Mouse (Mus musculus) MEL (cell line): ENCODE measurements around the gene Pcyt1b.

ENCODE experiments used
- CTCF ChIP-seq, 3 experiments: IDR thresholded peaks in 2 of 3; conservative IDR thresholded peaks in 1 of 3; 2 replicates each; pipeline ENCODE4 v1.5.1; 2011 to 2012; ENCODE audit warnings: low read length in 3 of 3, low read depth in 2 of 3, mild to moderate bottlenecking in 2 of 3, improper control_type of control experiment in 1 of 3, inconsistent platforms in 1 of 3, mixed read lengths in 1 of 3, moderate library complexity in 1 of 3; ENCODE audit not compliant: control insufficient read depth in 1 of 3, insufficient read depth in 1 of 3, poor library complexity in 1 of 3, severe bottlenecking in 1 of 3
- ELF1 ChIP-seq: IDR thresholded peaks from 2 replicates; pipeline ENCODE4 v1.6.1; 2014; ENCODE audit warnings: low read depth, mild to moderate bottlenecking, inconsistent platforms, low read length, improper control_type of control experiment, moderate library complexity
- POLR2A ChIP-seq, 2 experiments: IDR thresholded peaks; 2 replicates each; pipeline ENCODE4 v1.6.1; 2011 to 2012; ENCODE audit warnings: low read length in 2 of 2, mild to moderate bottlenecking in 2 of 2, control low read depth in 1 of 2, improper control_type of control experiment in 1 of 2, low read depth in 1 of 2, moderate library complexity in 1 of 2; ENCODE audit not compliant: control insufficient read depth in 1 of 2, insufficient read depth in 1 of 2, poor library complexity in 1 of 2
- POLR2AphosphoS5 ChIP-seq: IDR thresholded peaks from 2 replicates; pipeline ENCODE4 v1.6.1; 2012; ENCODE audit warnings: low read depth, borderline replicate concordance, mild to moderate bottlenecking, inconsistent platforms, low read length, moderate library complexity, mixed read lengths
- SIN3A ChIP-seq: IDR thresholded peaks from 2 replicates; pipeline ENCODE4 v1.6.1; 2012; ENCODE audit warnings: low read length, improper control_type of control experiment, inconsistent platforms

- TF ChIP-seq POLR2A (IDR thresholded peaks at IDR 0.05; ENCODE audit: control insufficient read depth in 1 of 2, insufficient read depth in 1 of 2, low read depth in 1 of 2, low read length in 2 of 2, poor library complexity in 1 of 2): no peak
- no peak for TF ChIP-seq CTCF (IDR thresholded peaks at IDR 0.05 in 2 of 3, conservative IDR thresholded peaks at IDR 0.05 in 1 of 3; ENCODE audit: control insufficient read depth in 1 of 3, insufficient read depth in 1 of 3, low read depth in 2 of 3, low read length in 3 of 3, poor library complexity in 1 of 3, severe bottlenecking in 1 of 3)
- no peak for TF ChIP-seq POLR2AphosphoS5
- TF ChIP-seq ELF1: 0 out of 2 replicates have a peak, but pooled peaks have one; percentile 18
- TF ChIP-seq SIN3A: peak; percentile 36; the same call in 1 of the 2 replicates
These were observed 10.6 kb upstream of the Pcyt1b start for GRCm38 (mm10) chrX:93644022-93644421.
